Mouse (Mus musculus) heart, postnatal 0 days (tissue): ENCODE measurements around the gene Gmds. TPM values are rescaled to one million over a fixed set of nuclear protein-coding genes. Genes with fewer than 3 reads are reported as not detected.

ENCODE experiments used
- ATAC-seq: fragments of 200-750 bp; cut with Nextera tagmentation; 2 replicates; pipeline ENCODE4 v1.8.0; 2017; ENCODE audit warnings: low read depth, moderate number of reproducible peaks, moderate library complexity; ENCODE audit not compliant: insufficient read depth
- DNase-seq: peaks from one replicate; pipeline ENCODE4 v3.0.0-alpha.2; 2016; ENCODE audit warnings: low spot score
- H3K27ac ChIP-seq: fragments of 300-500 bp; sonication (generic); 2 replicates; pipeline ENCODE4 v1.5.1; 2014; ENCODE audit warnings: low read depth, mild to moderate bottlenecking
- H3K27me3 ChIP-seq: fragments of 300-500 bp; sonication (generic); 2 replicates; pipeline ENCODE4 v1.6.1; 2014; ENCODE audit warnings: low read length, mixed read lengths; ENCODE audit not compliant: control insufficient read depth, insufficient read depth
- H3K36me3 ChIP-seq: fragments of 300-500 bp; sonication (generic); replicated peaks from 2 replicates; pipeline ENCODE4 v1.6.1; 2014; ENCODE audit warnings: low read length, mixed read lengths; ENCODE audit not compliant: control insufficient read depth, insufficient read depth
- H3K4me1 ChIP-seq: fragments of 300-500 bp; sonication (generic); 2 replicates; pipeline ENCODE4 v1.6.1; 2014; ENCODE audit warnings: antibody characterized with exemption; ENCODE audit not compliant: control insufficient read depth, insufficient read depth
- H3K4me2 ChIP-seq: fragments of 300-500 bp; sonication (generic); 2 replicates; pipeline ENCODE4 v1.6.1; 2014; ENCODE audit warnings: low read depth, mild to moderate bottlenecking, low read length, moderate library complexity
- H3K4me3 ChIP-seq: fragments of 300-500 bp; sonication (generic); 2 replicates; pipeline ENCODE4 v1.5.1; 2014; ENCODE audit warnings: low read depth, low read length
- H3K9ac ChIP-seq: fragments of 300-500 bp; sonication (generic); replicated peaks from 2 replicates; pipeline ENCODE4 v1.6.1; 2014; ENCODE audit warnings: low read depth, low read length, mixed read lengths
- H3K9me3 ChIP-seq: fragments of 300-500 bp; sonication (generic); replicated peaks from 2 replicates; pipeline ENCODE4 v1.6.1; 2016; ENCODE audit warnings: low read length; ENCODE audit not compliant: control insufficient read depth
- CTCF ChIP-seq: IDR thresholded peaks from 2 replicates; pipeline ENCODE4 v1.5.1; 2016; ENCODE audit warnings: antibody characterized with exemption, control low read depth, low read depth
- EP300 ChIP-seq: IDR thresholded peaks from 2 replicates; pipeline ENCODE4 v1.6.1; 2016; ENCODE audit warnings: antibody characterized with exemption, low read depth
- WGBS: fragments of 180-500 bp; shearing (Covaris S2); extraction: QIAGEN DNeasy Blood & Tissue Kit; methylation state at CpG from one replicate; pipeline ENCODE4 v1.1.7; 2014; 5-methylcytosine and 5-hydroxymethylcytosine counted together
- polyA plus RNA-seq: library from polyadenylated mRNA; unstranded; fragments of >200 nt; fragmentation: Nextera tagmentation; extraction: Ambion mirVana; gene quantifications from 2 replicates; pipeline ENCODE4 v1.2.1, GENCODE M21; 2015
- total RNA-seq: library from RNA; depleted of rRNA; stranded (reverse); fragments of >200 nt; gene quantifications from 2 replicates; pipeline ENCODE4 v1.2.3, GENCODE M21; 2014; ENCODE audit warnings: low replicate concordance

The Gmds gene
- total and polyA plus RNA-seq, 2 experiments from 2014 or later: 1.3 to 13.0 TPM

DNA sequence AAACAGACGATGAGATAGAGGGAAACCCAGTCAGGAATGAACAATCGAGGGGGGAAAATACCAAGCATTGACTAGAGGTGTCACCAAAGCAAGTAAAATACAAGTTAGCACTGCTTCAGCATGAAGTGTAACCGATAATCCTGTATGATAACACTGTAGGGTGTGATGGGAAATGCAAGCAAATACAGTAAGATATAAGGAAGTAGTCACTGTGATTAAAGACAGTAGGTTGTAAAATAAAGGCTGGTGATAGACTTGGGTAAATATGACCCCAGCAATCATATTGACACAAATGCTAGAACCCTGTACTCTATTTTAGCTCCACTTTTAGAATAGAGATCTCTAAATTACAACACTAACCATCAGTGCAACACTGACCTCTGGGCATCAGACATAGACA lies 21.2 kb downstream of the Gmds start:
- Histone ChIP-seq H3K36me3 (no peaks in the 10 kb centered on the region), H3K4me1 (no peaks in the 10 kb centered on the region), H3K9me3 (no peaks in the 10 kb centered on the region), H3K4me3 (no peak overlapping the region), H3K27ac (no peak overlapping the region), H3K4me2 (no peak overlapping the region), H3K9ac (no peak overlapping the region), H3K27me3 (no peaks in the 10 kb centered on the region)
- no peak for ATAC-seq
- no peak for DNase-seq
- no peak for TF ChIP-seq CTCF
- no peak for TF ChIP-seq EP300
- WGBS: 63% methylated on average over 3 of the region's 3 CpGs

GRCm38 (mm10) chr13:32312663-32313062 lies 25.9 kb downstream of the Gmds start:
- Histone ChIP-seq H3K9me3 (no peaks in the 10 kb centered on the region), H3K36me3 (no peaks in the 10 kb centered on the region), H3K27ac (no peak overlapping the region), H3K4me2 (no peak overlapping the region), H3K27me3 (no peaks in the 10 kb centered on the region), H3K4me3 (no peak overlapping the region), H3K9ac (no peak overlapping the region), H3K4me1 (no peaks in the 10 kb centered on the region)
- TF ChIP-seq CTCF (peak; percentile 89), EP300 (no peak)
- 42% methylated on average over 3 of the region's 3 CpGs for WGBS
- ATAC-seq (peak; percentile 60; the same call in 1 of the 2 replicates), DNase-seq (peak; percentile 44)

DNA sequence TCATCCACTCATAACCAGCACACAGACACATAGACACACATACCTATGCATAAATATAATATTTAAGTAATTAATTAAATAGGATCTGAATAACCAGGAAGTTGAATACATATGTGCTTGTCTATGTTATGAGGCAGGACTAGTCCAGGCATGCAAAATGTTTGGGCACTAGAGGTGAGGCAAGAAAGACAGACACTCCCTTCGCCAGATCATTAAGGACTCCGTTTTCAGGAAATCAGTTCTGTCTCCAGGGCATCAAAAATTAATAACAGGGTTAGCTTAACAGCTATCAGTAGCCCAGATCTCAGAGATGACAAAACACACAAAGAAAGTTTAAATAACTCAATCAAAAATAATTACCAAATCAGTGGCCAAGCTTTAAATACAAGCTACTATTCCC lies 27.1 kb downstream of the Gmds start:
- Histone ChIP-seq H3K36me3 (no peaks in the 10 kb centered on the region), H3K9me3 (no peaks in the 10 kb centered on the region), H3K4me1 (no peaks in the 10 kb centered on the region), H3K9ac (no peak overlapping the region), H3K4me3 (no peak overlapping the region), H3K27me3 (no peaks in the 10 kb centered on the region), H3K27ac (no peak overlapping the region), H3K4me2 (no peak overlapping the region)
- TF ChIP-seq CTCF: no peak
- TF ChIP-seq EP300: no peak
- 87% methylated on average over 2 of the region's 2 CpGs for WGBS
- DNase-seq (no peak), ATAC-seq (no peak)

- TF ChIP-seq EP300 (no peak), CTCF (no peak)
- no peak overlapping the region for H3K4me3 ChIP-seq
- ATAC-seq (no peak), DNase-seq (no peak)
- H3K4me1 ChIP-seq: no peaks in the 10 kb centered on the region
- 37% methylated on average over 1 of the region's 1 CpGs for WGBS
- H3K36me3 ChIP-seq: no peaks in the 10 kb centered on the region
- H3K9ac ChIP-seq: no peak overlapping the region
- no peak overlapping the region for H3K4me2 ChIP-seq
- H3K9me3 ChIP-seq: no peaks in the 10 kb centered on the region
- no peaks in the 10 kb centered on the region for H3K27me3 ChIP-seq
- H3K27ac ChIP-seq: no peak overlapping the region
Observed at GRCm38 (mm10) chr13:32298456-32298855, 40.1 kb downstream of the Gmds start.

GRCm38 (mm10) chr13:32297398-32297797 lies 41.1 kb downstream of the Gmds start:
- no peaks in the 10 kb centered on the region for H3K36me3 ChIP-seq
- DNase-seq (peak; percentile 15), ATAC-seq (no peak; the same call in 1 of the 2 replicates)
- H3K4me1 ChIP-seq: no peaks in the 10 kb centered on the region
- TF ChIP-seq CTCF (peak; percentile 73), EP300 (no peak)
- 32% methylated on average over 5 of the region's 5 CpGs for WGBS
- no peaks in the 10 kb centered on the region for H3K27me3 ChIP-seq
- no peaks in the 10 kb centered on the region for H3K9me3 ChIP-seq
- H3K4me2 ChIP-seq: no peak overlapping the region
- H3K27ac ChIP-seq: no peak overlapping the region
- H3K4me3 ChIP-seq: no peak overlapping the region
- no peak overlapping the region for H3K9ac ChIP-seq

DNA sequence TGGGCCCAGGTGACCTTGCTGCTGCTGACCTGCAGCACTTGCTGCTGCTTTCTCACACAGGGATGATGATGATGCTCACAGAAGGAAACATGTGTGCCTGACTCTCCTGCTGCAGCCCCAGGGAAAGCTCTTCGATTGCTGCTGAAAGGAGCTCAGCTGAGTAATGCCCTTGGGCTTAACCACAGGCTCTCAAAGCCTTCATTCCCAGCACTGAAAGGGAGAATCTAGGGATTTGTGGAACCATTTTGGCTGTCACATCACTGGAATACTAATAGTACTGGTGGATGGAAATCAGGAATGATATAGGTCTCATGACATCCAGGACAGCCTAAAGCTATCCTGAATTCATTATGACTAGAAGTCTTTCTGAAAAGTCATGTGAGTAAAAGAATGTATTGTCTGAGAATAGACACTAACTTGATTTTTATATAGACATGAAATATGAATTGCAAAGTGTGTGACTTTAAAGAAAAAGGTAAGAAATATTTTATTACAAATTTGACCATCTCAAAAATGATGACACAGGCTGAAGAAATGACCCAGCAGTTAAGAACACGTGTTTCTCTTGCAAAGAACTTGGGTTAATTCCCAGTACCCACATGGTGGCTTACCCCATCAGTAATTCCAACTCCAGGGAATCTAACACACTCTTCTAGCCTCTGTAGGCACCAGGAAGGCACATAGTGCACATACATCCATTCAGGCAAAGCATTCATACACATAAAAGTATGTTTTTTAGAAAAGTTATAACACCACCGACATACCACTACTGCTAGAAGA lies 43.9 kb downstream of the Gmds start:
- no peaks in the 10 kb centered on the region for H3K4me1 ChIP-seq
- no peak overlapping the region for H3K4me2 ChIP-seq
- 59% methylated on average over 3 of the region's 3 CpGs for WGBS
- no peak for TF ChIP-seq CTCF
- TF ChIP-seq EP300: no peak
- no peak overlapping the region for H3K4me3 ChIP-seq
- no peak overlapping the region for H3K9ac ChIP-seq
- no peaks in the 10 kb centered on the region for H3K36me3 ChIP-seq
- ATAC-seq: no peak
- no peak for DNase-seq
- H3K27ac ChIP-seq: no peak overlapping the region
- H3K9me3 ChIP-seq: no peaks in the 10 kb centered on the region
- no peaks in the 10 kb centered on the region for H3K27me3 ChIP-seq
